Mouse (Mus musculus) forebrain, embryonic 11.5 days (tissue): ENCODE data around the gene Hdac4. TPM values are rescaled to one million over a fixed set of nuclear protein-coding genes. Genes with fewer than 3 reads are reported as not detected.

Experiments
- ATAC-seq: fragments of 200-750 bp; cut with Nextera tagmentation; replicated peaks from 2 replicates; pipeline ENCODE4 v1.8.0; 2017; ENCODE audit warnings: moderate TSS enrichment; ENCODE audit not compliant: low FRiP score
- DNase-seq: peaks from one replicate; pipeline ENCODE4 v3.0.0-alpha.2; 2017; ENCODE audit warnings: low spot score
- H3K27ac ChIP-seq: fragments of 300-500 bp; sonication (generic); 2 replicates; pipeline ENCODE4 v1.5.1; 2014; ENCODE audit warnings: low read depth, low read length
- H3K27me3 ChIP-seq: fragments of 300-500 bp; sonication (generic); 2 replicates; pipeline ENCODE4 v1.6.1; 2014; ENCODE audit warnings: mild to moderate bottlenecking, low read length, mixed read lengths; ENCODE audit not compliant: control insufficient read depth, insufficient read depth
- H3K36me3 ChIP-seq: fragments of 300-500 bp; sonication (generic); 2 replicates; pipeline ENCODE4 v1.6.1; 2014; ENCODE audit warnings: mild to moderate bottlenecking, low read length, moderate library complexity, mixed read lengths; ENCODE audit not compliant: control insufficient read depth, insufficient read depth
- H3K4me1 ChIP-seq: fragments of 300-500 bp; sonication (generic); replicated peaks from 2 replicates; pipeline ENCODE4 v1.6.1; 2014; ENCODE audit warnings: low read length, mixed read lengths; ENCODE audit not compliant: control insufficient read depth, insufficient read depth
- H3K4me2 ChIP-seq: fragments of 300-500 bp; sonication (generic); 2 replicates; pipeline ENCODE4 v1.6.1; 2014; ENCODE audit warnings: low read depth, mild to moderate bottlenecking, low read length, moderate library complexity, mixed read lengths; ENCODE audit not compliant: severe bottlenecking
- H3K4me3 ChIP-seq: fragments of 300-500 bp; sonication (generic); 2 replicates; pipeline ENCODE4 v1.5.1; 2014; ENCODE audit warnings: low read depth, low read length
- H3K9ac ChIP-seq: fragments of 300-500 bp; sonication (generic); 2 replicates; pipeline ENCODE4 v1.6.1; 2014; ENCODE audit warnings: low read length
- H3K9me3 ChIP-seq: fragments of 300-500 bp; sonication (generic); 2 replicates; pipeline ENCODE4 v1.6.1; 2016; ENCODE audit warnings: low read length, mixed read lengths; ENCODE audit not compliant: control insufficient read depth
- WGBS: fragments of 180-500 bp; shearing (Covaris S2); extraction: QIAGEN DNeasy Blood & Tissue Kit; methylation state at CpG from one replicate; pipeline ENCODE4 v1.1.7; 2014; 5-methylcytosine and 5-hydroxymethylcytosine counted together
- polyA plus RNA-seq: library from polyadenylated mRNA; unstranded; fragments of >200 nt; fragmentation: Nextera tagmentation; extraction: Ambion mirVana; gene quantifications from 2 replicates; pipeline ENCODE4 v1.2.1, GENCODE M21; 2014

The Hdac4 gene
- polyA plus RNA-seq, 1 experiment from 2014 or later, result 29.6 TPM

DNA sequence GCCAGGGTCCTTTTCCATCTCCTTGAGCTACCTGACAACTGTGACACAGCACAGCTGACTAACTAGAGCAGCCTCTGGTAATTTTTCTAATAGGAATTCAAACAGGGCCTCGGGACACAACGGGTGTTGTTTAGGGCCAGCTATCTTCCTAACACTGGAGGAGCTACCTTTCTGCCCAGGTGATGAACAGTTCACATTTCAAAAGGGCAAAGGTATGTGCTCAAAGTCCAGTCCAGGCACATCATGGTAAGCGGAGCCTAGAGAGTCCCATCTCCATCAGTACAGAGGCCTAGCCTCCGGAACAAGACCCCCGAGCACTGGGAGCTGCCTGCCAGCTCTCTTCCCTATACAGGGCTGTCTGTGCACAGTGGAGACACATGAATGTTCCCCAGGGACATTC, 82.9 kb downstream of the Hdac4 start:
- WGBS, result 89% methylated on average over 5 of the region's 5 CpGs
- DNase-seq (no peak), ATAC-seq (no peak)
- H3K27ac ChIP-seq, result no peak overlapping the region
- no peaks in the 10 kb centered on the region for H3K27me3 ChIP-seq
- H3K36me3 ChIP-seq, result no peaks in the 10 kb centered on the region
- H3K4me2 ChIP-seq, result no peak overlapping the region
- H3K4me1 ChIP-seq, result no peaks in the 10 kb centered on the region
- H3K9ac ChIP-seq, result no peak overlapping the region
- no peak overlapping the region for H3K4me3 ChIP-seq
- H3K9me3 ChIP-seq, result no peaks in the 10 kb centered on the region

DNA sequence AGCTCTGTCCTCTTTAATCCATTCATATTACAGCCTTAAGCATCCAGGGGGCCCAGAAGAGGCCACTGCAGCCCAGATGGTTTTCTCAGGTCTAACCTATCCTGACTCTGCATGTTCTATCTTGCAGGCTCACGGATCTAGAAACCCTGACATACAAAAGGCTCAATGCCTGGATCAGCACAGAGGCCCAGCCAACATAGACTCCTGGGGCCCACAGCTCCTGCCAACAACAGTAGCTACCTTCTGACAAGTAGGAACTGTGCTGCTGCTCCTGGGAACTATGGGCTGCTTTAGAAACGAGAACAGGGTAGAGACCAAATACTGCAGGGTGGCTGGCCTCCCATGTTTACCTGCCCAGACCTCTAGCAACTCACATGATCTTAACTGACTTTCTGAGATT, 83.9 kb downstream of the Hdac4 start:
- WGBS, result 83% methylated on average over 2 of the region's 2 CpGs
- Histone ChIP-seq H3K4me2 (no peak overlapping the region), H3K9me3 (no peaks in the 10 kb centered on the region), H3K4me1 (no peaks in the 10 kb centered on the region), H3K9ac (no peak overlapping the region), H3K27ac (no peak overlapping the region), H3K4me3 (no peak overlapping the region), H3K36me3 (no peaks in the 10 kb centered on the region), H3K27me3 (no peaks in the 10 kb centered on the region)
- ATAC-seq (no peak), DNase-seq (no peak)

DNA sequence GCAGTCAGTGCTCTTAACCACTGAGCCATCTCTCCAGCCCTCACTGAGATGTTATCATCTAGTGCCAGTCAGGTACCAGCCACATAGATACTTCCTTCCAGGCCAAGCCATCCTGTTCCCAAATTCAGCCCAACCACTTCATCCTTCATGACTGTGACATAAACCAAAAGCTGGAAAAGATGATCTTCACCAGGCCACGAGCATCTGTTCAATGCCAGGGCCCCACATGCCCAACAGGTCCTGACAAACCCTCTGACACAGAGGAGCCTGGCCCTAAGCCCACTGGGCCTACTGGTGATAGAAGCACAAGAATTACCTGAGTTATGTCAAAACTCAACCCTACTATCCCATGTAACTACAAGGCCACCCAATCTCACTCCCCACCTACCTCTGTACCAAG, 84.5 kb downstream of the Hdac4 start:
- no peaks in the 10 kb centered on the region for H3K4me1 ChIP-seq
- H3K27me3 ChIP-seq, result no peaks in the 10 kb centered on the region
- no peaks in the 10 kb centered on the region for H3K9me3 ChIP-seq
- no peak overlapping the region for H3K9ac ChIP-seq
- DNase-seq (no peak), ATAC-seq (no peak)
- no peak overlapping the region for H3K4me2 ChIP-seq
- 81% methylated on average over 1 of the region's 1 CpGs for WGBS
- no peak overlapping the region for H3K4me3 ChIP-seq
- no peak overlapping the region for H3K27ac ChIP-seq
- H3K36me3 ChIP-seq, result no peaks in the 10 kb centered on the region

DNA sequence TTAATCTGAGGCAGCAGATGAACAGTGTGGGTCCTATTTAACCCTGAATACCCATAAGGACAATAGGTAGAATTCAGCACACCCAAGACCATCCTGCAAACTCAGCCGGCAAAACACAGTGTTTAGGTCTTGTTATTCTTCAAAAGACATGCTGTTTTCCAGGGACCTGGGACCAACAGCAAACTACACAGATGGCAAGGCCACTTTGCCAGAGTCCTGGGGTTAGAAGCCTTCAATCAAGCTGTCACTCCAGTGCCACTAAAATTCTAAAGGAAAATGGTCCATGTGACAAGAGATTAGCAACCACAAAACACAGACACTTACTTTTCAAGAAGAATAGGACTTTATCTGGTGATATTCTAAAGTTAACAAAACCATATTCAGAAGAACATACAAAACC, 86.3 kb downstream of the Hdac4 start:
- Histone ChIP-seq H3K4me2 (no peak overlapping the region), H3K27me3 (no peaks in the 10 kb centered on the region), H3K36me3 (no peaks in the 10 kb centered on the region), H3K9ac (no peak overlapping the region), H3K4me3 (no peak overlapping the region), H3K27ac (no peak overlapping the region), H3K4me1 (no peaks in the 10 kb centered on the region), H3K9me3 (no peaks in the 10 kb centered on the region)
- 76% methylated on average over 1 of the region's 1 CpGs for WGBS
- DNase-seq, result no peak
- no peak for ATAC-seq

DNA sequence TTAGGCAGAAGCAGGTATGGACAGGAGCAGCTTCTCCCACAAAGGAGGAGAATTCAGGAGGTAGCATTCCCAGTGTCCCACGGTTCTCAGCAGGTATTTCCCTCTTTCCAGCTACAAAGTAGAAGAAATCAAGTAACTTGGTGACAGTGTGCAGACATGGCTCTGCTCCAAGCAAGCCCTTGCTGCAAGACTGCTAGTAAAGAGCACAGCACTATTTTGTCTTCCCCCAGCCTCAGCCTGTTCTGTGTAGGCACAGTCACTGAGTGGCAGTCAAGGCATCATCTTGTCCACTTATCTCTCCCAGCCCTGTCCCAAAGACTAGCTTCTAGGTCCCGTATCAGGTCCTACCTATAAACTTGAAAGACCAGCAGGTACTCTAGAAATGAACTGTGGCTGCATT, 86.9 kb downstream of the Hdac4 start:
- 88% methylated on average over 2 of the region's 2 CpGs for WGBS
- H3K9ac ChIP-seq, result no peak overlapping the region
- DNase-seq, result no peak

DNA sequence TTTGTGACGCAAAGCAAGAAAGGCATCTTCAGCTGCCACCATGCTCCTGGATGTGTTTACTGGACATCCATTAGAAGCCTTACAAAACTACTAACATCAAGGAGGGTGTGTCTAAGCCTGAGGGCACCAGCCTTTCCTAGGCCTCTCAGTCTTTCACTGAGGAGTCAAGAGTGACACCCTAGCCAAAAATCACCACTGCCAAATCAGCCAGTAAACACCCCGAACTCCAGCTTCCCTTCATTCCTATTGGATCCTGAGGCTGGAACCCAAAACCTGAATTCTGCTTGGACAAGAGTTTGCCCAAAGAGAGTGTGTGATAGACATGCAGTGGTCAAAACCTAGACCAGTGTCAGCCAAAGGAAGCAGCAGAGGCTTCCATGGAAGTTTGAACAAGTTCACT, 87.5 kb downstream of the Hdac4 start:
- DNase-seq, result no peak
- H3K9me3 ChIP-seq, result no peaks in the 10 kb centered on the region
- H3K27ac ChIP-seq, result no peak overlapping the region
- no peaks in the 10 kb centered on the region for H3K4me1 ChIP-seq
- no peaks in the 10 kb centered on the region for H3K36me3 ChIP-seq
- H3K9ac ChIP-seq, result no peak overlapping the region
- no peak overlapping the region for H3K4me2 ChIP-seq
- H3K27me3 ChIP-seq, result no peaks in the 10 kb centered on the region
- WGBS, result 99% methylated on average over 2 of the region's 2 CpGs
- H3K4me3 ChIP-seq, result no peak overlapping the region
- no peak for ATAC-seq

More for the DNA sequence above, 86.9 kb downstream of the Hdac4 start:
- no peaks in the 10 kb centered on the region for H3K4me1 ChIP-seq
- H3K9me3 ChIP-seq, result no peaks in the 10 kb centered on the region
- no peak overlapping the region for H3K27ac ChIP-seq
- no peak overlapping the region for H3K4me3 ChIP-seq
- H3K4me2 ChIP-seq, result no peak overlapping the region
- H3K36me3 ChIP-seq, result no peaks in the 10 kb centered on the region
- ATAC-seq, result no peak
- H3K27me3 ChIP-seq, result no peaks in the 10 kb centered on the region

DNA sequence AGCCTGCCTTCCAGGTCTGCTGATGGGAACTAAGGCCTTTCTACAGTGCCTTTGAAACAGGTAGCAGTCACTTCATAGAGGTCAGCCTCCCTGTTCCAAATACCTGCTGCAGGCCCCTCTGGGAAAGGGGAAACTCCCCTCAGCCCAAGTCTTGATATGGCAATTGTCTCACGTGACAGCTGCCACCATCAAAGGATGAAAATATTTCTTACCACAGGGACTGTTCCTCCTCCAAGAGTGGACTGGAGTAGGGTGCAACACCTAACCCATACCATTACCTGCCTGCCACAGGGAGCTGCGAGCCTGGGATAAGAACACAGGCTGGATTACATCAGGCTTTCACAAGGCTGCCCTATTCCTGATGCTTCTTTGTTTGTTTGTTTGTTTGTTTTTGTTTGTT, 88.0 kb downstream of the Hdac4 start:
- 89% methylated on average over 2 of the region's 2 CpGs for WGBS
- H3K4me2 ChIP-seq, result no peak overlapping the region
- H3K9me3 ChIP-seq, result no peaks in the 10 kb centered on the region
- H3K27ac ChIP-seq, result no peak overlapping the region
- ATAC-seq, result no peak
- H3K27me3 ChIP-seq, result no peaks in the 10 kb centered on the region
- no peak overlapping the region for H3K4me3 ChIP-seq
- no peaks in the 10 kb centered on the region for H3K4me1 ChIP-seq
- no peaks in the 10 kb centered on the region for H3K36me3 ChIP-seq
- H3K9ac ChIP-seq, result no peak overlapping the region
- no peak for DNase-seq

GRCm38 (mm10) chr1:92106486-92107160, 88.9 kb downstream of the Hdac4 start:
- Histone ChIP-seq H3K4me1 (no peaks in the 10 kb centered on the region), H3K4me2 (no peak overlapping the region), H3K4me3 (no peak overlapping the region), H3K9ac (no peak overlapping the region), H3K27me3 (no peaks in the 10 kb centered on the region), H3K27ac (no peak overlapping the region; the same call in 1 of the 2 replicates), H3K9me3 (no peaks in the 10 kb centered on the region), H3K36me3 (no peaks in the 10 kb centered on the region)
- no peak for DNase-seq
- no peak for ATAC-seq
- 93% methylated on average over 4 of the region's 4 CpGs for WGBS

GRCm38 (mm10) chr1:92104718-92105117, 90.8 kb downstream of the Hdac4 start:
- whole genome bisulfite sequencing, result 91% methylated on average over 3 of the region's 3 CpGs
- DNase-seq, result no peak
- ATAC-seq, result no peak
- no peak overlapping the region for H3K4me3 ChIP-seq
- no peak overlapping the region for H3K9ac ChIP-seq
- no peak overlapping the region for H3K4me2 ChIP-seq
- H3K27ac ChIP-seq, result no peak overlapping the region
- no peaks in the 10 kb centered on the region for H3K9me3 ChIP-seq
- H3K4me1 ChIP-seq, result no peaks in the 10 kb centered on the region
- H3K27me3 ChIP-seq, result no peaks in the 10 kb centered on the region
- no peaks in the 10 kb centered on the region for H3K36me3 ChIP-seq
